Mouse (Mus musculus) stomach, postnatal 0 days (tissue): ENCODE data around the gene Shroom3.
A peak's percentile ranks its signal among the peaks of the same experiment; 100 is the strongest.

ENCODE experiments used
- CTCF ChIP-seq: IDR thresholded peaks from 2 replicates; pipeline ENCODE4 v1.5.1; 2016; ENCODE audit warnings: antibody characterized with exemption, low read depth, mild to moderate bottlenecking, moderate library complexity
- EP300 ChIP-seq: optimal IDR thresholded peaks from 2 replicates; pipeline ENCODE3; 2016; ENCODE audit warnings: antibody characterized with exemption

GRCm38 (mm10) chr5:93002615-93003014, 319.4 kb downstream of the Shroom3 start:
- TF ChIP-seq CTCF (peak; percentile 54), EP300 (no peak)
